Mouse (Mus musculus) telencephalon, adult 2 months (tissue): ENCODE results near the gene Dock6.
"Not testable (repeated sequence)": the region's sequence is repeated elsewhere in the genome, so short reads cannot be mapped to it uniquely, and the experiment has no call there.

Experiments used
- DNase-seq: peaks from one replicate; pipeline ENCODE4 v3.0.0-alpha.2; 2011; ENCODE audit warnings: low read depth, low spot score

The Dock6 gene

DNA sequence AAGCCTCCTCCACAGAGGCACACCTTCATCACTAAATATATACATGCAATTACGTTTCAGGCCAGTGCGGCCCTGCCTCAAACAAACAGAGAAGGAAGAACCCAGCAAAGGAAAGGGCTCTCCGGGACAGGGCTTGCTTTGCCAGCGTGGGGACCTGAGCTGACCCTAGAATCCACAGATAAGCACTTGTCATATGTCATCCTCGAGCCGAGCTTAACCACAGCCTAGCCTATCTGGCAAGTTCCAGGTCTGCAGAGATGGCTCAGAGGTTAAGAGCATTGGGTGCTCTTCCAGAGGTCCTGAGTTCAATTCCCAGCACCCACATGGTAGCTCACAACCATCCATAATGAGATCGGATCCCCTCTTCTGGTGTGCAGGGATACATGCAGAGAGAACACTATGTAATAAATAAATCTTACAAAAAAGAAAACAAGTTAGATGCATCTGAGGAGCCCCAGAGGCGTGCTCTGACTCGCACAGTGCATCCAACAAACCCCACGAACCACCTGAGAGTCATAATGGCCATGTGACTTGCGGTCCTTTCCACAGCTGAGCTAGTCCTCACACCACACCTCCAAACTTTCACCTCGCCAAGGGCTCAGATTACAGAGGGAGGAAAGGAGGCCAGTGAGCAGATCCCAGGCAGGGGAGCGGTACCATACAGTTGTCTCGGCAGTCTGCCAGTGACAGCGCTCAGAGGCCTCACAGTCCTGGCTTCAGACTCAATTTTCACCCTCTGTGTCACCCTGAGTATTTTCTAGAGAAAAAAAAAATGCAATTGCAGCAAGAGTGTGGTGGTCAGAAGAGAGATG lies 70.6 kb downstream of the Dock6 start:
- DNase-seq: no peak

DNA sequence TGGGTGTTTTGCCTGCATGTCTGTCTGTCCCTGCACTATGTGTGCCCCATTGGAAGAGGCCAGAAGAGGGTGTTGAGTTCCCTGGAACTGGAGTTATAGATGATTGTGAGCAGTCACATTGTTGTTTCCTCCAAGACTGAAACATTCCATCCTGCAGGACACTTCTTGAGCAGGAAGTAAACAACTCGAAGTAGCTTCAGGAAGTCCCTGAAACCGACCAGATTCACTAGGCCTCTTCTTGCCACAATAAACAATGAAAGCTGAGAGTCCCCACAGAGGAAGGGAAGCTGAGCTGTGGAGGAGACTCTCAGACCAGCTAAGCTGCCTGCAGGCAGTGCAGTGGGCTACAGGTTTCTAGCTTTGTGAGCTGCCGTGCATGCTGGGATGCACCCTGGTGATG lies 74.7 kb downstream of the Dock6 start:
- DNase-seq: no peak

DNA sequence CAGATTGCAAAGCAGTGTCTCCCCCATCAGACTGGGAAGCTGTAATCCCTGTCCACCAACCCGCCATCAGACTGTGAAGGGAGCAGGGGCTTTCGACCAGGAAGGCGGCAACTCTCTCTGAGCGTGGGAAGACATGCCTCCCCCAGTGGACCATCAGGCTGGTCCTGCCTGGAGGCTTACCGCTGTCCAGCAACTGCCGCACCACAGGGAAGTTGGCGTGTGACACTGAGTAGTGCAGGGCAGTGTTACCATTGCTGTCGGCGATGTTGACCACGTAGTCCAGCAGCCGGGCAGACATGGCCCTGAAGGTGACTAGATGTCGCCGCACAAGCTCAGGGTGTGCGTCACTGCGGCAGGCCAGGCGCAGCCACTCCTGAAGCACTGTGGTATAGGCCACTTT lies 78.1 kb downstream of the Dock6 start:
- DNase-seq: no peak

- DNase-seq: not testable (repeated sequence)
These were observed 79.0 kb downstream of the Dock6 start for GRCm38 (mm10) chr9:21773396-21773795.

DNA sequence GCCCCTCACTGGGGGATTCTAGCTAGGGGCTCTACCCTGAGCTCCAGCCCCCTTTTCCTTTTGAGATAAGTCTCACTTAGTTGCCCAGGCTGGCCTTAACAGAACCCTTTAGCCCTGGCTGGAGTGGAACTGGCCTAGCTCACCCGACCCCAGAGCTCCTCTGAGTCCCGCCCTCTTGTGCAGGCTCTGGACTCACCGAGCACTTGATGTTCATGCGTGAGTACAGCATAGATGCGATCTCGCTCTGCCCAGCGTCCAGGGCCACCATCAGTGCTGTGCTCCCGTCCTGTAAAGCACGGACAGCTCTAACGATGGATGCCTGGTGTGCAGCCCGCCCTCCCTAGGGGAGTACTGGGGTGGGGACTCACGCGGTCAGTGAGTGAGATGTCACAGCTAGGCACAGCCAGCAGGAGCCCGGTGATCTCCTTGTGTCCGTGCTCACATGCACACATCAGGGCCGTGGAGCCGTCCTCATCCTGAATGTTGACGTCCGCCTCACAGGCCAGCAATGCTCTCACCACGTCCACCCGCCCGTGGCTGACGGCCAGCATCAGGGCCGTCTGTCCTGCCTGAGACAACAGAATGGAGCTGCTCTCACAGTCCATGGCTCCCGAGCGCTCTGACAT lies 82.8 kb downstream of the Dock6 start:
- no peak for DNase-seq

GRCm38 (mm10) chr9:21768511-21769411 lies 83.7 kb downstream of the Dock6 start:
- no peak for DNase-seq

GRCm38 (mm10) chr9:21767896-21768295 lies 84.5 kb downstream of the Dock6 start:
- DNase-seq: no peak

DNA sequence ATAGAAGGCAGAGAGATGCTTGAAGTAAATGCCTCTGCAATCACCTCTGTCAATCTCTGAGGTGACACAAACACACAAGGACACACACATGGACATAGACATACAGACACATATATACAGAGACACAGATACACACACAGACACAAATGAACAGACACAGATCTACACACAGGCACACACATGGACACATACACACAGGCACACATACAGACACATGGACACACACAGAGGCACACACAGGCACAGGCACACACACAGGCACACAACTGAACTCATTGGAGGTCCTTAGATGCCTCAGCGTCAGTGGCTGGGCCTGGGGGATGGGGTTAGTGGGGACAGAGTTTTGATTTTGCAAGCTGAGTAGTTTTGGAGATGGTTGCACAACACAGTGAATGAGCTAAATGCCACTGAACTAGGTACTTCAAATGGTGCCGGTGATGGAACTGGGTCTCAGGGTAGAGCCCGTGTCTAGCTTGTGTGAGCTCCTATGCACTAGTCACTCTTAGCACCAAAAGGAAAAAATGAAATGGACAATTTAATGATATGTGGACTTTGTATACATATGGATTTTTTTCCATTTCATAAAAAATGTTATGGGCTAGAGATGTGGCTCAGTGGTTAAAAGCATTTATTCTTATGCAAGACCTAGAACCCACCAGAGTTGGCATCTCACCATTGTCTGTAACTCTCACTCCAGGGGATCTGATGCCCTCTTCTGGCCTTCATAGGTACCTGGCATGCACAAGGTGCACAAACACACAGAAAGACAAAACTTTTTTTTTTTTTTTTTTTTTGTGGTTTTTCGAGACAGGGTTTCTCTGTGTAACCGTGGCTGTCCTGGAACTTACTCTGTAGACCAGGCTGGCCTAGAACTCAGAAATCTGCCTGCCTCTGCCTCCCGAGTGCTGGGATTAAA lies 88.1 kb downstream of the Dock6 start:
- no peak for DNase-seq

- DNase-seq: no peak
These were observed 90.3 kb downstream of the Dock6 start for GRCm38 (mm10) chr9:21762135-21762534.

GRCm38 (mm10) chr9:21760155-21761088 lies 92.0 kb downstream of the Dock6 start, which contains the start of gene Spc24:
Spc24 (minus strand) TSS chr9:21760303.
- peak; percentile 95 for DNase-seq

DNA sequence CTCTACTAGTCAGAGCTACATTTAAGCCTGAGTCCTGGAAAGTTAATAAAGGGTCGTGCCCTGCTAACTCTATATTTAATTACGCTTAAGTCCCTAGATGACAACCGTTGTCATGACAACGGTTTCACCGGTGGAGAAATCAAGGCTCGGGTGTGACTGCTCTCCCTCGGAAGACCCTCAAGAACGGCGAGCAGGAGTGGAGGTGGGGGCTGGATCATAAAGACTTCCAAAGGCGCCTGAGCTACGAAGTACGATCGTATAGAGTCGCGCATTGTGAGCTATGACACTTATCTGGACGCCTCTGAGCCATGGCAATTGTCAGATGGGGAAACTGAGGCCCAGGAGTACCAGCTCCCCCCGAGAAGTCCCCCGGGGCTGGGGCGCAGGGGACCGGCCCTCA lies 92.7 kb downstream of the Dock6 start:
- DNase-seq: no peak

- no peak for DNase-seq
These were observed 93.6 kb downstream of the Dock6 start for GRCm38 (mm10) chr9:21758576-21759529.

GRCm38 (mm10) chr9:21754516-21755321 lies 97.7 kb downstream of the Dock6 start:
- DNase-seq: no peak

- DNase-seq: no peak
These were observed 98.4 kb downstream of the Dock6 start for GRCm38 (mm10) chr9:21754003-21754402.

DNA sequence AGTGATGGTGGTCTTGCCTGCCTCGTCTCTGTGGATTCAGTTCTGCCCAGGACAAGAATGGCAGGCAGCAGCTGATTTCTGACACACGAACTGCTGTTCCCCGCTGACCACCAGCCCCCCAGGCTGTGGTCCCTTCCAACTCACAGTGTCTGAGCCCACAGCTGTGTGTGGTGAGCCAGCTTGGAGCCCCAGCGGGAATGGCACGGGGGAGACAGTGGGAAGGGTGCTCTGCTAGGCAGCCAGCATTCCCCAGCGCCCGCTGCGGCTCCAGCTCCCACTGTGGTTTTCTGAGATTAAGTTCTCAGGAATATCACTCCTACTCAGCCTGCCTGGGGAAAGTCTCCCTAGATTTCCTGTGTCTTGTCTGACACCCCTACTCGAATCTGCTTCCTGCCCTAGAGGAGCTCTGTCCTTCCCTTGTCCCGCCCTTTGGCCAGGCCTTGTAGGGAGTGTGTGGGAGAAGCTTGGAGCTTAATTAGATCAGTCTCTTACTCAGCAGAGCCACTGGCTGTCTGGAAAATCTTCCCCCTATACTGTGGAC lies 100.1 kb downstream of the Dock6 start:
- no peak for DNase-seq

GRCm38 (mm10) chr9:21751347-21751746 lies 101.1 kb downstream of the Dock6 start:
- no peak for DNase-seq

DNA sequence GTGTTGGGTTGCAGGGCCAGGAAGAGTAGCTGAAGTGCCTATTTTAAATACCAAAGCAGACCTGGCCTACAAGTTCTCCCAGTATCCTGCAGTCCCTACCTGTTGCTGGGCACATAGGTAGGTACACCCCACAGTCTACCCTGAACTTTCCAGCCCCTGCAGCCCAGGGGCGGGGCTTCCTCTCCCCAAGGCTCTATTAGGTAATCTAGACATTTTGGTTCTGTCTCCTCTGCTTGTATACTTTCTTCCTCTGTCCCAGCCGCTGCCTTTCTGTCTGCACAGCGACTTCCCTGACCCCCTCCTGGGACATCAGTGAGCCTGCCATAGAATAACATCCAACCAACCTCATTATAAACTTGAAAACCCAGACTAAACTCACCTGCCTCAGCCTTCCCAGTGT lies 102.1 kb downstream of the Dock6 start:
- DNase-seq: no peak
